Mouse (Mus musculus) stomach, postnatal 0 days (tissue): ENCODE results near the gene Acsl4.

Experiments
- CTCF ChIP-seq: IDR thresholded peaks from 2 replicates; pipeline ENCODE4 v1.5.1; 2016; ENCODE audit warnings: antibody characterized with exemption, low read depth, mild to moderate bottlenecking, moderate library complexity
- EP300 ChIP-seq: optimal IDR thresholded peaks from 2 replicates; pipeline ENCODE3; 2016; ENCODE audit warnings: antibody characterized with exemption

GRCm38 (mm10) chrX:142359031-142359430 is 31.3 kb downstream of the Acsl4 start:
- TF ChIP-seq CTCF (no peak), EP300 (no peak)
